Mouse (Mus musculus): ENCODE measurements at regions not wholly inside any gene's neighbourhood (a gene's known extent, or its start where the extent isn't known, plus 50 kb on each side); places are given as distances from the start of the nearest gene placed in this dataset.

- H3K27ac ChIP-seq (ENCODE audit: low read length), result no peak overlapping the region
- WGBS, result 69% methylated on average over 6 of the region's 6 CpGs
- H3K27me3 ChIP-seq (replicated peaks; ENCODE audit: control insufficient read depth, insufficient read depth, low read length), result no peaks in the 10 kb centered on the region
- ATAC-seq, result no peak
- no peaks in the 10 kb centered on the region for H3K9me3 ChIP-seq (ENCODE audit: control insufficient read depth, low read length)
- no peak overlapping the region for H3K9ac ChIP-seq (ENCODE audit: low read depth, low read length)
- no peak overlapping the region for H3K4me2 ChIP-seq (ENCODE audit: low read depth, low read length)
- H3K36me3 ChIP-seq (ENCODE audit: control insufficient read depth, insufficient read depth, low read length), result no peaks in the 10 kb centered on the region
- no peaks in the 10 kb centered on the region for H3K4me1 ChIP-seq (ENCODE audit: control insufficient read depth, insufficient read depth, low read length)
- no peak overlapping the region for H3K4me3 ChIP-seq (ENCODE audit: low read length)
These were observed 198.9 kb downstream of the 1700064H15Rik start for GRCm38 (mm10) chr3:19429422-19430076.

GRCm38 (mm10) chr3:19429010-19429409, 199.5 kb downstream of the 1700064H15Rik start:
- H3K27ac ChIP-seq (ENCODE audit: low read length), result no peak overlapping the region
- H3K9me3 ChIP-seq (ENCODE audit: control insufficient read depth, low read length), result no peaks in the 10 kb centered on the region
- H3K9ac ChIP-seq (ENCODE audit: low read depth, low read length), result no peak overlapping the region
- no peaks in the 10 kb centered on the region for H3K4me1 ChIP-seq (ENCODE audit: control insufficient read depth, insufficient read depth, low read length)
- no peak overlapping the region for H3K4me3 ChIP-seq (ENCODE audit: low read length)
- ATAC-seq, result no peak
- H3K36me3 ChIP-seq (ENCODE audit: control insufficient read depth, insufficient read depth, low read length), result no peaks in the 10 kb centered on the region
- H3K4me2 ChIP-seq (ENCODE audit: low read depth, low read length), result no peak overlapping the region
- H3K27me3 ChIP-seq (replicated peaks; ENCODE audit: control insufficient read depth, insufficient read depth, low read length), result no peaks in the 10 kb centered on the region

- ATAC-seq, result no peak
- H3K4me3 ChIP-seq (ENCODE audit: low read length), result no peak overlapping the region
- no peaks in the 10 kb centered on the region for H3K4me1 ChIP-seq (ENCODE audit: control insufficient read depth, insufficient read depth, low read length)
- no peaks in the 10 kb centered on the region for H3K9me3 ChIP-seq (ENCODE audit: control insufficient read depth, low read length)
- no peak overlapping the region for H3K27ac ChIP-seq (ENCODE audit: low read length)
- no peaks in the 10 kb centered on the region for H3K27me3 ChIP-seq (replicated peaks; ENCODE audit: control insufficient read depth, insufficient read depth, low read length)
- H3K36me3 ChIP-seq (ENCODE audit: control insufficient read depth, insufficient read depth, low read length), result no peaks in the 10 kb centered on the region
- no peak overlapping the region for H3K9ac ChIP-seq (ENCODE audit: low read depth, low read length)
- no peak overlapping the region for H3K4me2 ChIP-seq (ENCODE audit: low read depth, low read length)
- WGBS, result 78% methylated on average over 1 of the region's 1 CpGs
These were observed 202.3 kb downstream of the 1700064H15Rik start for GRCm38 (mm10) chr3:19426130-19426556.

DNA sequence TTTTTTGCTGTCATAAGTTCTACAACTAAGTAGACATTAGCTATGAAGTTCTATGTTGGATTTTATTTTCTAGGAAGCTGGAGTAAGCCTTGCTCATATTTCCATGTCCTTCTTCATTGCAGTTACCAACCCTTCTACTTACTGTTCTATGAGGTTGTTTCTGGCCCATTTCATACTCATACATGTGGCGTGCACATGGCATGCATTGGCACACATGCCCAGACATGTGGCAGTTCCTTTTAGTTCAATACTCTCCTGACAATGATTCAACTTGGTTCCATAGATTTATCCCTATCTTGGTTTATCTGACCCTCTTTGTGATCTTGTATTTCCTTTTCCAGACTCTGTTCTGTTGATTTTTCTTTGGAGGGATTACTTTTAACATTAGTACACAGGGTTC, 203.2 kb downstream of the 1700064H15Rik start:
- 89% methylated on average over 1 of the region's 1 CpGs for WGBS
- Histone ChIP-seq H3K4me2 (ENCODE audit: low read depth, low read length) (no peak overlapping the region), H3K9ac (ENCODE audit: low read depth, low read length) (no peak overlapping the region), H3K4me3 (ENCODE audit: low read length) (no peak overlapping the region), H3K36me3 (ENCODE audit: control insufficient read depth, insufficient read depth, low read length) (no peaks in the 10 kb centered on the region), H3K27ac (ENCODE audit: low read length) (no peak overlapping the region), H3K27me3 (replicated peaks; ENCODE audit: control insufficient read depth, insufficient read depth, low read length) (no peaks in the 10 kb centered on the region), H3K9me3 (ENCODE audit: control insufficient read depth, low read length) (no peaks in the 10 kb centered on the region), H3K4me1 (ENCODE audit: control insufficient read depth, insufficient read depth, low read length) (no peaks in the 10 kb centered on the region)
- no peak for ATAC-seq

GRCm38 (mm10) chr3:19424384-19424783, 204.1 kb downstream of the 1700064H15Rik start:
- H3K4me3 ChIP-seq (ENCODE audit: low read length), result no peak overlapping the region
- H3K27ac ChIP-seq (ENCODE audit: low read length), result no peak overlapping the region
- ATAC-seq, result no peak
- no peaks in the 10 kb centered on the region for H3K36me3 ChIP-seq (ENCODE audit: control insufficient read depth, insufficient read depth, low read length)
- no peaks in the 10 kb centered on the region for H3K27me3 ChIP-seq (replicated peaks; ENCODE audit: control insufficient read depth, insufficient read depth, low read length)
- H3K4me1 ChIP-seq (ENCODE audit: control insufficient read depth, insufficient read depth, low read length), result no peaks in the 10 kb centered on the region
- H3K9ac ChIP-seq (ENCODE audit: low read depth, low read length), result no peak overlapping the region
- H3K4me2 ChIP-seq (ENCODE audit: low read depth, low read length), result no peak overlapping the region
- H3K9me3 ChIP-seq (ENCODE audit: control insufficient read depth, low read length), result no peaks in the 10 kb centered on the region

DNA sequence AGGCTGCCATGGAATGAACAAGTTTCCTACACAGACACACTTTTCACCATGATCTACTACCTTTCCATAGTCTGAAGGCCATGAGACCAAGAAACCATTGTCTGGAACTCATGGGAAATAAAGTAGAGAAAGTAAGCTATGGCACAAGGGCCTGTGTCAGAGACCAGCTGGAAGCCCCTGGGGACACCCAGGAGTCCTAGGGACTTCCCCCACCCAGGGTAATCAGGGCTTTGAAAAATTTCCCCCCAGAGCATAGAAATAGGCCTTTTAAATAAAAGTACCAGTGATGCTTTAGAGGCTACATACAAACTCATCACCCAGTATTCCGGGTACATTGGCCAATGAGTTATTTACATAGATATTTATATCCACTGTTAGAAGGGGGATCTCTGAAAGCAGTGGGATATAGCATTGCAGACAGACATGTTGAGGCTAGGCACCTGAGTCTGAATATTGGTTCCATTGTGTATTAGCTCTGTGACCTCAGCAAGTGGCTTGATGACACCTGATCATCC, 207.0 kb downstream of the 1700064H15Rik start:
- ATAC-seq, result no peak
- H3K4me1 ChIP-seq (ENCODE audit: control insufficient read depth, insufficient read depth, low read length), result no peaks in the 10 kb centered on the region
- WGBS, result 95% methylated on average over 1 of the region's 1 CpGs

GRCm38 (mm10) chr3:19420912-19421311, 207.6 kb downstream of the 1700064H15Rik start:
- 92% methylated on average over 5 of the region's 5 CpGs for WGBS
- H3K9me3 ChIP-seq (ENCODE audit: control insufficient read depth, low read length), result no peaks in the 10 kb centered on the region
- no peak overlapping the region for H3K4me2 ChIP-seq (ENCODE audit: low read depth, low read length)
- H3K27me3 ChIP-seq (replicated peaks; ENCODE audit: control insufficient read depth, insufficient read depth, low read length), result no peaks in the 10 kb centered on the region
- no peak overlapping the region for H3K9ac ChIP-seq (ENCODE audit: low read depth, low read length)
- no peaks in the 10 kb centered on the region for H3K36me3 ChIP-seq (ENCODE audit: control insufficient read depth, insufficient read depth, low read length)
- H3K4me3 ChIP-seq (ENCODE audit: low read length), result no peak overlapping the region
- no peak for ATAC-seq
- no peaks in the 10 kb centered on the region for H3K4me1 ChIP-seq (ENCODE audit: control insufficient read depth, insufficient read depth, low read length)
- no peak overlapping the region for H3K27ac ChIP-seq (ENCODE audit: low read length)

More for the DNA sequence above, 207.0 kb downstream of the 1700064H15Rik start:
- no peaks in the 10 kb centered on the region for H3K36me3 ChIP-seq (ENCODE audit: control insufficient read depth, insufficient read depth, low read length)
- no peaks in the 10 kb centered on the region for H3K9me3 ChIP-seq (ENCODE audit: control insufficient read depth, low read length)
- H3K4me3 ChIP-seq (ENCODE audit: low read length), result no peak overlapping the region
- no peaks in the 10 kb centered on the region for H3K27me3 ChIP-seq (replicated peaks; ENCODE audit: control insufficient read depth, insufficient read depth, low read length)
- H3K27ac ChIP-seq (ENCODE audit: low read length), result no peak overlapping the region
- no peak overlapping the region for H3K9ac ChIP-seq (ENCODE audit: low read depth, low read length)
- no peak overlapping the region for H3K4me2 ChIP-seq (ENCODE audit: low read depth, low read length)

DNA sequence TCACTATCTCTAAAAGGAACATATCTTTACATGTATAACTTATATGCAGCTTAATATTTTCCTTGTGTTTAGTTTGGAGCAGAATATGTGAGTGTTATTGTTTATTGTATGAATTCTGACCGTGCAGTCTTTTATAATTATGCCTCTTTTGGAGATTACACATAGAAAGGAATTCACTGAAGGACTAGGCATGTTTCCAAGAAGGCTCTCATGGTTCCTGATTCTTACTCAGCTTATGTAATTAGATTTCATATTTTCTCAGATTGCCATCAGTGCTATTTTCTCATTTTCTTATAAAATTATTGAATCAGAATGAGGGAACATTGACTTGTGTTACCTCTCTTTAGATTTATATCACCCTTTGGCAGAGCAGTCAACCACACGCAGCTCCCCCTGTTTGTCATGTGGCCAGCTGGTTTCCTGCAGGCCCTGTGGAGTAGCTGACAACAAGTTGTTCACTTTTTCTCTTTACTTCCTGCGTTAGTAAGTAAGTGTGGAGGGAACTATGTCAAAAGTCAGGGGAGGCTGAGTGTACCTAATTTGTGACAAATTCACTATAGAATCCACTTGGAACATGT, 217.4 kb downstream of the 1700064H15Rik start:
- H3K36me3 ChIP-seq (ENCODE audit: control insufficient read depth, insufficient read depth, low read length), result no peaks in the 10 kb centered on the region
- H3K4me2 ChIP-seq (ENCODE audit: low read depth, low read length), result no peak overlapping the region
- H3K27ac ChIP-seq (ENCODE audit: low read length), result no peak overlapping the region
- no peaks in the 10 kb centered on the region for H3K9me3 ChIP-seq (ENCODE audit: control insufficient read depth, low read length)
- H3K27me3 ChIP-seq (replicated peaks; ENCODE audit: control insufficient read depth, insufficient read depth, low read length), result no peaks in the 10 kb centered on the region
- 51% methylated on average over 3 of the region's 3 CpGs for WGBS
- no peak overlapping the region for H3K4me3 ChIP-seq (ENCODE audit: low read length)
- ATAC-seq, result no peak
- H3K9ac ChIP-seq (ENCODE audit: low read depth, low read length), result no peak overlapping the region
- no peaks in the 10 kb centered on the region for H3K4me1 ChIP-seq (ENCODE audit: control insufficient read depth, insufficient read depth, low read length)

- H3K9me3 ChIP-seq (ENCODE audit: control insufficient read depth, low read length), result no peaks in the 10 kb centered on the region
- 52% methylated on average over 2 of the region's 2 CpGs for WGBS
- H3K27ac ChIP-seq (ENCODE audit: low read length), result no peak overlapping the region
- H3K4me1 ChIP-seq (ENCODE audit: control insufficient read depth, insufficient read depth, low read length), result no peaks in the 10 kb centered on the region
- no peak overlapping the region for H3K9ac ChIP-seq (ENCODE audit: low read depth, low read length)
- no peak overlapping the region for H3K4me3 ChIP-seq (ENCODE audit: low read length)
- H3K4me2 ChIP-seq (ENCODE audit: low read depth, low read length), result no peak overlapping the region
- no peak for ATAC-seq
- H3K36me3 ChIP-seq (ENCODE audit: control insufficient read depth, insufficient read depth, low read length), result no peaks in the 10 kb centered on the region
- no peaks in the 10 kb centered on the region for H3K27me3 ChIP-seq (replicated peaks; ENCODE audit: control insufficient read depth, insufficient read depth, low read length)
These were observed 220.2 kb downstream of the 1700064H15Rik start for GRCm38 (mm10) chr3:19408283-19408682.
